Mouse (Mus musculus): ENCODE measurements around the gene Nsun2. TPM values are rescaled to one million over a fixed set of nuclear protein-coding genes. Genes with fewer than 3 reads are reported as not detected.

Nsun2 gene
- total and polyA plus RNA-seq, 2 experiments from 2014 or later: 21.8 to 34.2 TPM

- H3K9ac ChIP-seq (replicated peaks; ENCODE audit: low read depth, low read length): no peak overlapping the region
- DNase-seq (ENCODE audit: low spot score) (no peak), ATAC-seq (ENCODE audit: insufficient read depth, low read depth) (no peak)
- 79% methylated on average over 6 of the region's 6 CpGs for WGBS
- TF ChIP-seq CTCF (IDR thresholded peaks at IDR 0.05; ENCODE audit: low read depth): no peak
- TF ChIP-seq EP300 (IDR thresholded peaks at IDR 0.05; ENCODE audit: low read depth): no peak
- no peak overlapping the region for H3K4me3 ChIP-seq (ENCODE audit: low read depth, low read length)
- no peaks in the 10 kb centered on the region for H3K9me3 ChIP-seq (replicated peaks; ENCODE audit: control insufficient read depth, low read length)
- H3K36me3 ChIP-seq (replicated peaks; ENCODE audit: control insufficient read depth, insufficient read depth, low read length): peaks cover 70% of the 10 kb centered on the region
- no peak overlapping the region for H3K27ac ChIP-seq (ENCODE audit: low read depth)
- H3K4me2 ChIP-seq (ENCODE audit: low read depth, low read length): no peak overlapping the region
- H3K27me3 ChIP-seq (ENCODE audit: control insufficient read depth, insufficient read depth, low read length): no peaks in the 10 kb centered on the region
- no peaks in the 10 kb centered on the region for H3K4me1 ChIP-seq (ENCODE audit: control insufficient read depth, insufficient read depth)
Measured at GRCm38 (mm10) chr13:69636816-69637215, 103.3 kb downstream of the Nsun2 start.

GRCm38 (mm10) chr13:69637657-69638056 is 104.1 kb downstream of the Nsun2 start:
- TF ChIP-seq CTCF (IDR thresholded peaks at IDR 0.05; ENCODE audit: low read depth) (no peak), EP300 (IDR thresholded peaks at IDR 0.05; ENCODE audit: low read depth) (no peak)
- Histone ChIP-seq H3K9ac (replicated peaks; ENCODE audit: low read depth, low read length) (no peak overlapping the region), H3K4me1 (ENCODE audit: control insufficient read depth, insufficient read depth) (no peaks in the 10 kb centered on the region), H3K4me3 (ENCODE audit: low read depth, low read length) (no peak overlapping the region), H3K4me2 (ENCODE audit: low read depth, low read length) (no peak overlapping the region), H3K9me3 (replicated peaks; ENCODE audit: control insufficient read depth, low read length) (no peaks in the 10 kb centered on the region), H3K36me3 (replicated peaks; ENCODE audit: control insufficient read depth, insufficient read depth, low read length) (peaks cover 62% of the 10 kb centered on the region), H3K27me3 (ENCODE audit: control insufficient read depth, insufficient read depth, low read length) (no peaks in the 10 kb centered on the region), H3K27ac (ENCODE audit: low read depth) (no peak overlapping the region)
- ATAC-seq (ENCODE audit: insufficient read depth, low read depth) (no peak), DNase-seq (ENCODE audit: low spot score) (no peak)
- 79% methylated on average over 9 of the region's 9 CpGs for WGBS

DNA sequence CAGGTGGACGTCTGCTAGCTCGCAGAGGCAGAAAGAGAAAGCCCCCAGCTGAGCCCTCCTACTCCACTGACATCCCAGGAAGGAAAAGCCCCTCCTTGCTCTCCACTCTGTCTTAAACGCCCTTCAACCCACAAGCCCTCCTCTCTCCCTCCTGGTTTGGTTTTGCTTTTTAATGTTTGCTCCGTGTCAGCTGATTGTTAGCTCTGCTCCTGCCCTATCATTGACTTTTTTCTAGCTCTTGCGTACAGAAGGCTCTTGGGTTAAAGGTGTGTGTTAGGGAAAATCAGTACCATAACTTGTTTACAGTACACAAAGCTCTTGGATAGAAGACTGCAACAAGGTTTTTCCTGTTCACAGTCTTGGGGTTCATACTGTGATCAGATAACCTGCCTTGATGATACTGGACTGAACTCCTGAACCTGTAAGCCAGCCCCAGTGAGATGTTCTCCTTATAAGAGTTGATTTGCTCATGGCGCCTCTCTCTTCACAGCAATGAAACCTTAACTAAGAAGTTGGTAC is 104.6 kb downstream of the Nsun2 start:
- no peak for DNase-seq (ENCODE audit: low spot score)
- H3K9me3 ChIP-seq (replicated peaks; ENCODE audit: control insufficient read depth, low read length): no peaks in the 10 kb centered on the region
- no peak overlapping the region for H3K27ac ChIP-seq (ENCODE audit: low read depth)
- 84% methylated on average over 6 of the region's 6 CpGs for WGBS
- H3K36me3 ChIP-seq (replicated peaks; ENCODE audit: control insufficient read depth, insufficient read depth, low read length): peaks cover 57% of the 10 kb centered on the region
- H3K9ac ChIP-seq (replicated peaks; ENCODE audit: low read depth, low read length): no peak overlapping the region
- ATAC-seq (ENCODE audit: insufficient read depth, low read depth): no peak
- TF ChIP-seq CTCF (IDR thresholded peaks at IDR 0.05; ENCODE audit: low read depth): no peak
- TF ChIP-seq EP300 (IDR thresholded peaks at IDR 0.05; ENCODE audit: low read depth): no peak
- H3K4me2 ChIP-seq (ENCODE audit: low read depth, low read length): no peak overlapping the region
- H3K4me3 ChIP-seq (ENCODE audit: low read depth, low read length): no peak overlapping the region
- no peaks in the 10 kb centered on the region for H3K27me3 ChIP-seq (ENCODE audit: control insufficient read depth, insufficient read depth, low read length)
- no peaks in the 10 kb centered on the region for H3K4me1 ChIP-seq (ENCODE audit: control insufficient read depth, insufficient read depth)

- no peaks in the 10 kb centered on the region for H3K27me3 ChIP-seq (ENCODE audit: control insufficient read depth, insufficient read depth, low read length)
- TF ChIP-seq CTCF (IDR thresholded peaks at IDR 0.05; ENCODE audit: low read depth): no peak
- TF ChIP-seq EP300 (IDR thresholded peaks at IDR 0.05; ENCODE audit: low read depth): no peak
- no peak for DNase-seq (ENCODE audit: low spot score)
- peaks cover 46% of the 10 kb centered on the region for H3K36me3 ChIP-seq (replicated peaks; ENCODE audit: control insufficient read depth, insufficient read depth, low read length)
- H3K4me3 ChIP-seq (ENCODE audit: low read depth, low read length): no peak overlapping the region
- H3K4me2 ChIP-seq (ENCODE audit: low read depth, low read length): no peak overlapping the region
- no peak for ATAC-seq (ENCODE audit: insufficient read depth, low read depth)
- H3K9ac ChIP-seq (replicated peaks; ENCODE audit: low read depth, low read length): no peak overlapping the region
- H3K27ac ChIP-seq (ENCODE audit: low read depth): no peak overlapping the region
- 75% methylated on average over 5 of the region's 5 CpGs for WGBS
- H3K9me3 ChIP-seq (replicated peaks; ENCODE audit: control insufficient read depth, low read length): no peaks in the 10 kb centered on the region
- no peaks in the 10 kb centered on the region for H3K4me1 ChIP-seq (ENCODE audit: control insufficient read depth, insufficient read depth)
Measured at GRCm38 (mm10) chr13:69639251-69639650, 105.7 kb downstream of the Nsun2 start.

DNA sequence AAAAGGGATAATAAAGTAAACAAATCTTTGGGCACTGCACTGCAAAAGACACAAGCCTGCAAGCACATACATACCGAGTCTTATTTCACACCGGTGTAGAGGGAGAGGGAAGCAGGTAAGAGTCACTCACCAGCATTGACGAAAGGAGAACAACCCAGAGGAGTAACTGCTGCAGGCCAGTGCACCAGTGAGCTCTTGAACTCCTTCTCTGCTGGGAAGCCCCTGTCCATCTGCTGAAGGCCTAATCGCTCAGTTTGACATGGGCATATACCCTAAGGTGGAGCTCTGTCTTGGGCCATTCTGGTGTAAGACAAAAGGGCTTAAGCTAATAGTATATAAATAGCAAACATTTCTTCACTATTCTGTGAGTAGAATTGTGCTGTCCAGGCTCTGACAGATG is 106.6 kb downstream of the Nsun2 start:
- TF ChIP-seq EP300 (IDR thresholded peaks at IDR 0.05; ENCODE audit: low read depth): no peak
- no peak for TF ChIP-seq CTCF (IDR thresholded peaks at IDR 0.05; ENCODE audit: low read depth)
- no peak for DNase-seq (ENCODE audit: low spot score)
- no peak overlapping the region for H3K4me3 ChIP-seq (ENCODE audit: low read depth, low read length)
- no peak overlapping the region for H3K9ac ChIP-seq (replicated peaks; ENCODE audit: low read depth, low read length)
- H3K27ac ChIP-seq (ENCODE audit: low read depth): no peak overlapping the region
- peaks cover 38% of the 10 kb centered on the region for H3K36me3 ChIP-seq (replicated peaks; ENCODE audit: control insufficient read depth, insufficient read depth, low read length)
- no peaks in the 10 kb centered on the region for H3K27me3 ChIP-seq (ENCODE audit: control insufficient read depth, insufficient read depth, low read length)
- H3K4me1 ChIP-seq (ENCODE audit: control insufficient read depth, insufficient read depth): no peaks in the 10 kb centered on the region
- H3K9me3 ChIP-seq (replicated peaks; ENCODE audit: control insufficient read depth, low read length): no peaks in the 10 kb centered on the region
- H3K4me2 ChIP-seq (ENCODE audit: low read depth, low read length): no peak overlapping the region
- WGBS: 87% methylated on average over 4 of the region's 4 CpGs
- no peak for ATAC-seq (ENCODE audit: insufficient read depth, low read depth)

DNA sequence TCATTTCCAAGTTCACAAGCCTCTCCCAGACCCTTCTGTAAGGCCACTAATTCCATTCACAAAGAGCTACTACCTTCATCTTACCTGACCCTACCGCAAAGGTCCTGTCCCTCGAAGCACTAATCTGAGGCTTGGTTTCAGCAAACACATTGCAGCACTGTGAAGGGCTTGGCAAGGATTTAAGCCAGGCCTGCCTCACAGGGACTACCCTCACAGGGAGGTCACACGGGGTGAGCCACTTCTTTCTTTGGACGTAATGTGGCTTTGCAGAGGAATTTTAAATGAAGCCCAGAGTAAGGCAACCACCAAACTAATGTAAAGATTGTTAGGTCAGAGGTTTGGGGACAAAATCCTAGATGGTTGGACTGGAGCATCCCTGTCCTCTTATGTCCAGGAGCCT is 107.0 kb downstream of the Nsun2 start:
- Histone ChIP-seq H3K9me3 (replicated peaks; ENCODE audit: control insufficient read depth, low read length) (no peaks in the 10 kb centered on the region), H3K4me3 (ENCODE audit: low read depth, low read length) (no peak overlapping the region), H3K36me3 (replicated peaks; ENCODE audit: control insufficient read depth, insufficient read depth, low read length) (peaks cover 33% of the 10 kb centered on the region), H3K4me2 (ENCODE audit: low read depth, low read length) (no peak overlapping the region), H3K27me3 (ENCODE audit: control insufficient read depth, insufficient read depth, low read length) (no peaks in the 10 kb centered on the region), H3K4me1 (ENCODE audit: control insufficient read depth, insufficient read depth) (no peaks in the 10 kb centered on the region), H3K27ac (ENCODE audit: low read depth) (no peak overlapping the region), H3K9ac (replicated peaks; ENCODE audit: low read depth, low read length) (no peak overlapping the region)
- DNase-seq (ENCODE audit: low spot score) (no peak), ATAC-seq (ENCODE audit: insufficient read depth, low read depth) (no peak)
- 79% methylated on average over 4 of the region's 4 CpGs for WGBS
- TF ChIP-seq EP300 (IDR thresholded peaks at IDR 0.05; ENCODE audit: low read depth) (no peak), CTCF (IDR thresholded peaks at IDR 0.05; ENCODE audit: low read depth) (no peak)
